Mouse (Mus musculus): Measurements from ENCODE around the gene E430018J23Rik. TPM values are rescaled to one million over a fixed set of nuclear protein-coding genes. Genes with fewer than 3 reads are reported as not detected.
A peak's percentile ranks its signal among the peaks of the same experiment; 100 is the strongest.
"Not testable (repeated sequence)": the region's sequence is repeated elsewhere in the genome, so short reads cannot be mapped to it uniquely, and the experiment has no call there.

E430018J23Rik gene
- total RNA-seq (2015; ENCODE audit: low replicate concordance): not detected in 2 replicates
- total RNA-seq (2017; ENCODE audit: low replicate concordance): not detected in 2 replicates

GRCm38 (mm10) chr7:127393157-127393943 lies at the start of gene E430018J23Rik:
TSS of gene E430018J23Rik (minus strand) at chr7:127393629.
- peak; percentile 73 for ATAC-seq (replicated peaks; ENCODE audit: low FRiP score, poor library complexity, severe bottlenecking)

GRCm38 (mm10) chr7:127437724-127438123 lies 44.3 kb upstream of the E430018J23Rik start:
- ATAC-seq (replicated peaks; ENCODE audit: low FRiP score, poor library complexity, severe bottlenecking): 0 out of 2 replicates have a peak, but pooled peaks have one; percentile 46

- no peak for ATAC-seq (replicated peaks; ENCODE audit: low FRiP score, poor library complexity, severe bottlenecking)
Measured at GRCm38 (mm10) chr7:127435206-127435605, 41.8 kb upstream of the E430018J23Rik start.

- no peak for ATAC-seq (replicated peaks; ENCODE audit: low FRiP score, poor library complexity, severe bottlenecking)
Measured at GRCm38 (mm10) chr7:127426354-127426753, 32.9 kb upstream of the E430018J23Rik start.

- ATAC-seq (replicated peaks; ENCODE audit: low FRiP score, poor library complexity, severe bottlenecking): no peak
Measured at GRCm38 (mm10) chr7:127425911-127426310, 32.5 kb upstream of the E430018J23Rik start.

GRCm38 (mm10) chr7:127425291-127425690 lies 31.9 kb upstream of the E430018J23Rik start:
- ATAC-seq (replicated peaks; ENCODE audit: low FRiP score, poor library complexity, severe bottlenecking): no peak

- ATAC-seq (replicated peaks; ENCODE audit: low FRiP score, poor library complexity, severe bottlenecking): peak; percentile 62
Measured at GRCm38 (mm10) chr7:127422247-127422646, 28.8 kb upstream of the E430018J23Rik start.

- ATAC-seq (replicated peaks; ENCODE audit: low FRiP score, poor library complexity, severe bottlenecking): peak; percentile 95
Measured at GRCm38 (mm10) chr7:127421388-127422191, 28.2 kb upstream of the E430018J23Rik start, which contains the start of gene Zfp688. TSS of gene Zfp688 (minus strand) at chr7:127422068.

- ATAC-seq (replicated peaks; ENCODE audit: low FRiP score, poor library complexity, severe bottlenecking): no peak
Measured at GRCm38 (mm10) chr7:127411418-127411817, 18.0 kb upstream of the E430018J23Rik start.

GRCm38 (mm10) chr7:127406002-127406987 lies 12.9 kb upstream of the E430018J23Rik start, which contains the start of gene Zfp764:
TSS of gene Zfp764 (minus strand) at chr7:127406822.
- ATAC-seq (replicated peaks; ENCODE audit: low FRiP score, poor library complexity, severe bottlenecking): peak; percentile 75

- ATAC-seq (replicated peaks; ENCODE audit: low FRiP score, poor library complexity, severe bottlenecking): not testable (repeated sequence)
Measured at GRCm38 (mm10) chr7:127404101-127404500, 10.7 kb upstream of the E430018J23Rik start.

GRCm38 (mm10) chr7:127402980-127403379 lies 9.6 kb upstream of the E430018J23Rik start:
- ATAC-seq (replicated peaks; ENCODE audit: low FRiP score, poor library complexity, severe bottlenecking): 0 out of 2 replicates have a peak, but pooled peaks have one; percentile 27

GRCm38 (mm10) chr7:127400355-127400754 lies 6.9 kb upstream of the E430018J23Rik start:
- ATAC-seq (replicated peaks; ENCODE audit: low FRiP score, poor library complexity, severe bottlenecking): no peak

- ATAC-seq (replicated peaks; ENCODE audit: low FRiP score, poor library complexity, severe bottlenecking): no peak
Measured at GRCm38 (mm10) chr7:127393944-127394333, 510 bp upstream of the E430018J23Rik start.

- no peak for ATAC-seq (replicated peaks; ENCODE audit: low FRiP score, poor library complexity, severe bottlenecking)
Measured at GRCm38 (mm10) chr7:127392251-127392824, 1.1 kb downstream of the E430018J23Rik start.

- no peak for ATAC-seq (replicated peaks; ENCODE audit: low FRiP score, poor library complexity, severe bottlenecking)
Measured at GRCm38 (mm10) chr7:127391538-127391937, 1.9 kb downstream of the E430018J23Rik start.

GRCm38 (mm10) chr7:127390306-127390705 lies 3.1 kb downstream of the E430018J23Rik start:
- no peak for ATAC-seq (replicated peaks; ENCODE audit: low FRiP score, poor library complexity, severe bottlenecking)

GRCm38 (mm10) chr7:127388201-127388600 lies 5.2 kb downstream of the E430018J23Rik start:
- ATAC-seq (replicated peaks; ENCODE audit: low FRiP score, poor library complexity, severe bottlenecking): not testable (repeated sequence)

Data from erythroid progenitor cell, adult 5-6 weeks (primary cell).